Mouse (Mus musculus) stomach, postnatal 0 days (tissue): Measurements from ENCODE around the gene Cerk.

Experiments used
- CTCF ChIP-seq: IDR thresholded peaks from 2 replicates; pipeline ENCODE4 v1.5.1; 2016; ENCODE audit warnings: antibody characterized with exemption, low read depth, mild to moderate bottlenecking, moderate library complexity
- EP300 ChIP-seq: optimal IDR thresholded peaks from 2 replicates; pipeline ENCODE3; 2016; ENCODE audit warnings: antibody characterized with exemption

DNA sequence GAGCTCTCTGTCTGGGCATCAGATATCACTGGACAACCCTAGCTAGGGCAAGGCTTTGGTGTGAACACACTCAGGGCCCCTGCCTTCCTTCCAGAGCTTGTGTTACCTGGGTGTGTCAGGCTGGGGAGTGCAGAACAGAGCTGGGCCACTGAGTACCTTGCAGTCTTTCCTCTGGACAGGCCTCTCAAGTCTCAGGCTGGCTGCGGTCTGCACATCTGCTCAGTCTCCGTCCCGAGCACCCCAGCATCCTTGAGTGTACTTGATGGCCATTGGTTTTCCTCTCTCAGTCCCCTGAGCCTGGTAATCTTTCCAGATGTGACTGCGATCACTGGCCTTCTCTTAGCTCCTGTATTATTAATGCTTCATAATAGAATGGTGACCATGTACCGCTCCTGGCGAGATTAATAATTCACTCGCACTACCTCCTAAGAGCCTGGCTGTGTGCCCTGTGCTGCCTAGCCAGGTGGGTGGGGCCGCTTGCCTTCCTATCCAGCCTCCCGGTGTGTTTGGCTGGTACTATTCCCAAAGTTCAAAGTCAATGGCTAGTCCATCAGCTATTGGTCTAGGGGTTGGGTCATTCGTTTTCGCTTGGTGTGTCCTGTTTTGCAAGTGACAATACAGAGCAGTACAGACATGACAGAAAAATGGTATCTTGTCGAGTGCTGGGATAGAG, 93.8 kb downstream of the Cerk start:
- TF ChIP-seq EP300 (no peak), CTCF (no peak)
